Mouse (Mus musculus) heart, embryonic 16.5 days (tissue): ENCODE data around the gene Defb28. TPM values are rescaled to one million over a fixed set of nuclear protein-coding genes. Genes with fewer than 3 reads are reported as not detected.

Source experiments
- ATAC-seq: fragments of 200-750 bp; cut with Nextera tagmentation; replicated peaks from 2 replicates; pipeline ENCODE4 v1.8.0; 2017; ENCODE audit warnings: moderate number of reproducible peaks; ENCODE audit not compliant: insufficient read depth, low FRiP score; ENCODE audit errors: extremely low read depth
- H3K27ac ChIP-seq: fragments of 300-500 bp; sonication (generic); 2 replicates; pipeline ENCODE4 v1.5.1; 2014; ENCODE audit warnings: mild to moderate bottlenecking, low read length, control low read depth, moderate library complexity
- H3K27me3 ChIP-seq: fragments of 300-500 bp; sonication (generic); 2 replicates; pipeline ENCODE4 v1.6.1; 2014; ENCODE audit warnings: low read length, mixed read lengths; ENCODE audit not compliant: control insufficient read depth, insufficient read depth
- H3K36me3 ChIP-seq: fragments of 300-500 bp; sonication (generic); 2 replicates; pipeline ENCODE4 v1.6.1; 2014; ENCODE audit not compliant: control insufficient read depth, insufficient read depth
- H3K4me1 ChIP-seq: fragments of 300-500 bp; sonication (generic); 2 replicates; pipeline ENCODE4 v1.6.1; 2014; ENCODE audit warnings: low read length, mixed read lengths; ENCODE audit not compliant: control insufficient read depth, insufficient read depth
- H3K4me2 ChIP-seq: fragments of 300-500 bp; sonication (generic); 2 replicates; pipeline ENCODE4 v1.6.1; 2014; ENCODE audit warnings: low read depth, mild to moderate bottlenecking, control low read depth, low read length
- H3K4me3 ChIP-seq: fragments of 300-500 bp; sonication (generic); 2 replicates; pipeline ENCODE4 v1.5.1; 2014; ENCODE audit warnings: mild to moderate bottlenecking, control low read depth, low read length
- H3K9ac ChIP-seq: fragments of 300-500 bp; sonication (generic); 2 replicates; pipeline ENCODE4 v1.6.1; 2014; ENCODE audit warnings: low read length, control low read depth
- H3K9me3 ChIP-seq: fragments of 300-500 bp; sonication (generic); replicated peaks from 2 replicates; pipeline ENCODE4 v1.6.1; 2016; ENCODE audit warnings: low read length; ENCODE audit not compliant: control insufficient read depth
- WGBS: fragments of 180-500 bp; shearing (Covaris S2); extraction: QIAGEN DNeasy Blood & Tissue Kit; methylation state at CpG from one replicate; pipeline ENCODE4 v1.1.7; 2014; 5-methylcytosine and 5-hydroxymethylcytosine counted together
- polyA plus RNA-seq: library from polyadenylated mRNA; unstranded; fragments of >200 nt; fragmentation: Nextera tagmentation; extraction: Ambion mirVana; gene quantifications from 2 replicates; pipeline ENCODE4 v1.2.1, GENCODE M21; 2015

Gene Defb28
- polyA plus RNA-seq: not detected in 2 replicates

DNA sequence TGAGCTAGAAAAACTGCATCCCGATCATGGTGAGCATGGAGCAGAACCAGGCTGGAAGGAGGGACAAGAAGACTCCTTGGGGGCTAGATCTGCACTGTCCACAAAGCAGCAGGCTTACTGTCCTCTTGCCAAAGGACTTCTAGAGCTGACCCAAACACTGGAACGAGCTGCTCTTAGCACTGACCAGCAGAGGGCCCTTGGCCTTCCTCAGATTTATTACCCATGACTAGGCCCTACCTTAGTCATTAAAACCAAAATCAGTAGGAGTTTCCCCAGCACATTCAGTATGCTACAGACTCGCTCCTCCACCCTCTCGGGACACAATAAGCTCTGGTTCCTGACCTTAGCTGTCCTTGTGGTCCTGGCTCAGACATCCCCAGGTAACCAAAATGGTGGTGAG, at the start of gene Defb28:
Gene Defb28 (plus strand): TSS at position 275 of the 400 bp plus-strand sequence.
- Histone ChIP-seq H3K4me1 (no peaks in the 10 kb centered on the region), H3K4me2 (no peak within 1 kb of the TSS), H3K9ac (no peak within 1 kb of the TSS), H3K9me3 (peaks cover 2% of the 10 kb centered on the region; the same call in 1 of the 2 replicates), H3K4me3 (no peak within 1 kb of the TSS), H3K27ac (no peak within 1 kb of the TSS), H3K27me3 (no peaks in the 10 kb centered on the region), H3K36me3 (no peaks in the 10 kb centered on the region)
- ATAC-seq: no peak
- WGBS: 67% methylated on average over 4 of the region's 4 CpGs

DNA sequence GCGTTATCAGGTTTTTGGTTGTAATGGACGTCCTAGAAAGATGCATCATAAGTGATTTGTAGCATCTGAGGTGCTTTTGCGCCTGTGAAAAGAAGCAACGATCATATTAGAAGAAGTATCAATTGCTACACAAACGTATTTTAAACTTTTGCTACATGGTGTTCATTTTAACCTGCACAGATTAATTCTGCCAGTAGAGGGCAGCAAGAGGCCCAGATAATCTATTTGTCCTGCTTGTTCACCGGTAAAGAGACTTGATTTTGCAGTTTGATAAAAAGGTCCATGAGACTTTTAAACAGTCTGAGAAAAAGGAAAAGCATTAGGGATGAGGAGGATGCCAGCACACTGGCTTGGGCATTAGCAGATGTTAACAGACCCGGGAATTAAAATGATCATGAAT, 47.1 kb upstream of the Defb28 start:
- no peak for ATAC-seq
- WGBS: 29% methylated on average over 7 of the region's 7 CpGs
- Histone ChIP-seq H3K9me3 (no peaks in the 10 kb centered on the region), H3K27ac (no peak overlapping the region), H3K4me3 (no peak overlapping the region), H3K4me1 (no peaks in the 10 kb centered on the region), H3K36me3 (no peaks in the 10 kb centered on the region), H3K4me2 (no peak overlapping the region), H3K9ac (no peak overlapping the region), H3K27me3 (no peaks in the 10 kb centered on the region)

DNA sequence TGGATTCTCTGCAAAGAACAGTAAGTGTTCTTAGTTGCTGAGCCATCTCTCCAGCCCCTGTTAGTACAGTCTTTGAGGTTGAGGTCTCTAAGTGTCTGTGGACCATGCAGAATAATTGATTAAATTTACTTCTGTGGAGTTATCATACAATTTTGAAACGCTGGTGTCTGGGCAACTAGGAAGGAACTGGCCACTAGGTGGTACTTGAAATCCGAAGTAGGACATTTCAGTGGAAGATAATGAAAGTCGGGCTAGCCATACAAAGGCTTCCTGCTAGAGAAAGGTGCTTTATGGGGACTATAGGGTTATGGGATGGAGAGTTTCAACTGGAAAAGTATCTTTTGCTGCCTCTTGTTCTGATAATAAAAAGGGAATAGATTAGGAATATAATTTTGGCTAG, 45.6 kb upstream of the Defb28 start:
- no peaks in the 10 kb centered on the region for H3K4me1 ChIP-seq
- 14% methylated on average over 3 of the region's 3 CpGs for WGBS
- no peak overlapping the region for H3K4me3 ChIP-seq
- no peaks in the 10 kb centered on the region for H3K27me3 ChIP-seq
- H3K27ac ChIP-seq: no peak overlapping the region
- H3K4me2 ChIP-seq: no peak overlapping the region
- ATAC-seq: no peak
- H3K36me3 ChIP-seq: no peaks in the 10 kb centered on the region
- no peak overlapping the region for H3K9ac ChIP-seq
- H3K9me3 ChIP-seq: no peaks in the 10 kb centered on the region

DNA sequence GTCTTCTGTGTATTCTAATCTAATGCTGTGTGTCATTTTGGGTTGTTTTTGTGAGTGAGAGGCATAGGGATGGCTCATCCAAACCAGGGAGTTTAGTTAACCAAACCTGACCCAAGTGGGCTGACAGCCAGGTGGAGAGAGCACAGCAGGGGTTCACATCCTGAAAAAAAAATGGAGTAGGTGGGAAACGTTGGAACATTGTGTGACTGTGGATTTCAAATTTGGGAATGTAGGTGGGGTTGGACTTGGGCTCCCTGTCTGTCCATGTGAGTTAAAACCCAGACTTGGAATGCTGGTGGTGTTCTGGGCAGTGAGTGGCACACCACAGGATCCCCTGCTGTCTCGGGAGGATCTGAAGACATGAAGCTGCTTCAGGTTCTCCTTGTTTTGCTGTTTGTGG, 41.3 kb upstream of the Defb28 start, which contains the start of gene Defb20:
Gene Defb20 (plus strand): TSS at position 301 of the 400 bp plus-strand sequence.
- H3K4me1 ChIP-seq: no peaks in the 10 kb centered on the region
- 48% methylated on average over 2 of the region's 2 CpGs for WGBS

DNA sequence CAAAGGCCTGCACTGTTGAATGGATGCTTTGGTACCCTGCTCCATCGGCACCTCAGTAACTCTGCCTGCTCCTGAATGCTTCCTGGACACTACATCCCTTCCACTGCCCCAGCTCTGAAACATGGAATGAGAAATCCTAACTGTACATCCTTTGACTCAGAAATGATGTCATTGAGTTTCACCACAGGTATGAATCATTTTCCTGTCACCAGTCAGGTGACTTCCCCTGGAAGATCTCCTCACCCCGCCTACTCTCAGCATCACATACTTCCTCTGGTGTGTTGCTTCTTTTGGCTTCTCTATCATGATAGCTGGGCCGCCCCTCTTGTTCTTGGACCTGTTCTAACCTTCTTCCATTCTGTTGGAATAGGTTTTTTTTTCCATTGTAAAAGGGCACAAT, 37.2 kb upstream of the Defb28 start:
- Histone ChIP-seq H3K27ac (no peak overlapping the region), H3K9ac (no peak overlapping the region), H3K4me2 (no peak overlapping the region), H3K4me3 (no peak overlapping the region), H3K4me1 (no peaks in the 10 kb centered on the region), H3K27me3 (no peaks in the 10 kb centered on the region), H3K9me3 (no peaks in the 10 kb centered on the region; the same call in 1 of the 2 replicates), H3K36me3 (no peaks in the 10 kb centered on the region)
- no peak for ATAC-seq
- WGBS: 71% methylated on average over 3 of the region's 3 CpGs

More for the DNA sequence above, 41.3 kb upstream of the Defb28 start, which contains the start of gene Defb20:
- Histone ChIP-seq H3K27me3 (no peaks in the 10 kb centered on the region), H3K27ac (no peak within 1 kb of the TSS), H3K9ac (no peak within 1 kb of the TSS), H3K4me3 (no peak within 1 kb of the TSS), H3K36me3 (no peaks in the 10 kb centered on the region), H3K9me3 (no peaks in the 10 kb centered on the region; the same call in 1 of the 2 replicates), H3K4me2 (no peak within 1 kb of the TSS)
- no peak for ATAC-seq

DNA sequence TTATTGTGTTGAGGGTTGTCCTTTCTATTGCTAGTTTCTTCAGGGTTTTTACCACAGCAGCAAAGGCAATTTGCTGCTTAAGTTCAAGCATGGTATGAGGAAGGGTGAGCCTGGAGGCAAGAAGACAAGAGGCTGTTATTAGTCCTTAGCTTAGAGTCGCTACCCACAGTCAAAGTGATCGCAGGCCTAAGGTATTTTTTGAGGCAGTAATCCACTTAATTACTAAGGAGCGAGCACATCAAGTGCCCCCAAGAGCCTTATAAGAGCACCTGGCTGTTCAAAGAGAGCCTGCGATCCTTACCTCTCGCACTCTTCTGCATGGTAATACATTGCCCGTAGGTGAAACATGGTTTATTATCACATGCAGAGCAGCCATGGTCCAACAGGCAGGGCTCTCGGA, 36.3 kb upstream of the Defb28 start:
- no peak for ATAC-seq
- no peaks in the 10 kb centered on the region for H3K36me3 ChIP-seq

DNA sequence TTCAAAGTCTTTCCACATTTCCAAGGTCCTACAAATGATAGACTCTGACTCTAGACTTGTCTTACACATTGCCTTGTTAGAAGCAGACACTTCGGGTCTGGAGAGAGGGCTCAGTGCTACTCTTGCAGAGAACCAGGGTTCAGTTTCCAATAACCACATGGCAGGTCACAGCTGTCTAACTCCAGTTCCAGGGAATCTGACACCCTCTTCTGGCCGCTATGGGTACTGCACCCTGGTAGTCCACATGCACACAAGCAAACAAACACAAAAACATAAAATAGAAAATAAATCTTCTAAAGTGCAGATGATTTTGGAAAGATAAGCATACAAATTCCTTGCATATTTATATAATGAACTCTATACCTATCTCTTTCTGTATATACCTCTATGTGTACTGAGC, 31.0 kb upstream of the Defb28 start:
- no peak overlapping the region for H3K4me3 ChIP-seq
- no peak overlapping the region for H3K27ac ChIP-seq
- H3K9ac ChIP-seq: no peak overlapping the region
- H3K27me3 ChIP-seq: no peaks in the 10 kb centered on the region
- no peaks in the 10 kb centered on the region for H3K36me3 ChIP-seq
- ATAC-seq: no peak
- 64% methylated on average over 2 of the region's 2 CpGs for WGBS
- H3K9me3 ChIP-seq: peaks cover 3% of the 10 kb centered on the region; the same call in 1 of the 2 replicates
- H3K4me1 ChIP-seq: no peaks in the 10 kb centered on the region
- H3K4me2 ChIP-seq: no peak overlapping the region

More for the DNA sequence above, 36.3 kb upstream of the Defb28 start:
- H3K27ac ChIP-seq: no peak overlapping the region
- no peaks in the 10 kb centered on the region for H3K4me1 ChIP-seq
- H3K4me2 ChIP-seq: no peak overlapping the region
- H3K9me3 ChIP-seq: no peaks in the 10 kb centered on the region; the same call in 1 of the 2 replicates
- 83% methylated on average over 7 of the region's 7 CpGs for WGBS
- H3K9ac ChIP-seq: no peak overlapping the region
- no peak overlapping the region for H3K4me3 ChIP-seq
- H3K27me3 ChIP-seq: no peaks in the 10 kb centered on the region

DNA sequence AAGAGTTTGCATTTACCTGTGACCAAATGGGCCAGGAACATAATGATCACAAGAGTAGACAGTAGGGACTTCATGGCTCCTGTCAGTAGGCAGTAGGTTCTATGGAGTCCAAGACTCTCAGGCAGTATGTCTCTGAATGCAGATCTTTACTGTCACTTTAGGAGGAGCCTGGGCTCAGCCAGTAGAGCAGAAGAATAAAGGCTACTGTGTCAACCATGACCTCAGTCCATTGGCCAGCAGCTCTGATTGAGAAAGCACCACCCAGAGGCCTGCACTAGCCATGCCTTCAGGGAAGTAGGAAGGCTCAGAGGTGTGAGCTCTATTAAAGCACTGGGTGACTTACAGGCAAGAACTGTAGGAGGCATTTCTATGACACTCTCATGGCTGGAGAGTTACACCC, 28.0 kb upstream of the Defb28 start, which contains the start of gene Defb22:
Gene Defb22 (minus strand): TSS at position 101 of the 400 bp plus-strand sequence.
- H3K27me3 ChIP-seq: no peaks in the 10 kb centered on the region
- no peak within 1 kb of the TSS for H3K27ac ChIP-seq
- no peak within 1 kb of the TSS for H3K4me3 ChIP-seq
- ATAC-seq: no peak
- peaks cover 3% of the 10 kb centered on the region; the same call in 1 of the 2 replicates for H3K9me3 ChIP-seq
- no peak within 1 kb of the TSS for H3K4me2 ChIP-seq
- H3K9ac ChIP-seq: no peak within 1 kb of the TSS
- no peaks in the 10 kb centered on the region for H3K36me3 ChIP-seq
- no peaks in the 10 kb centered on the region for H3K4me1 ChIP-seq

DNA sequence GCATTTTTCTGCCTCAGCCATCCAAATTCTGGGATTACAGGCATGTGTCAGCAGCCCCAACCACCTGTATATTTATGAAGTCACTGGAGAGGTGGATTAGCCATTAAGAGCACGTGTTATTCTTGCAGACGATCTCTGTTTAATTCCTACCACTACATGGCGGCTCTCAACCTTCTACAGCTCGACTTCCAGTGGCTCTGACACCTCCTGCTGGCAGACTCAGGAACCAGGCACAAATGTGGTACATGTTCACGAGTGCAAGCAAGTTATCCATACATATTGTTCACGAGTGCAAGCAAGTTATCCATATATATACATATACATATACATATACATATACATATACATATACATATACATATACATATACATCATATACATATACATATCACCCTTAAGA, 24.9 kb upstream of the Defb28 start:
- no peaks in the 10 kb centered on the region for H3K9me3 ChIP-seq
- WGBS: 67% methylated on average over 6 of the region's 6 CpGs
- H3K4me3 ChIP-seq: no peak overlapping the region
- no peak for ATAC-seq
- no peaks in the 10 kb centered on the region for H3K36me3 ChIP-seq
- no peak overlapping the region for H3K27ac ChIP-seq
- no peak overlapping the region for H3K9ac ChIP-seq
- H3K4me2 ChIP-seq: no peak overlapping the region
- H3K4me1 ChIP-seq: no peaks in the 10 kb centered on the region
- no peaks in the 10 kb centered on the region for H3K27me3 ChIP-seq
